Mouse (Mus musculus) MEL (cell line): ENCODE measurements around the gene Lrrc26. TPM values are rescaled to one million over a fixed set of nuclear protein-coding genes. Genes with fewer than 3 reads are reported as not detected.

Experiments
- DNase-seq: peaks from one replicate; pipeline ENCODE4 v3.0.0; 2011; ENCODE audit warnings: low read depth, low spot score
- H3K27ac ChIP-seq: 2 replicates; pipeline ENCODE4 v1.5.1; 2012; ENCODE audit warnings: low read depth, mild to moderate bottlenecking, control low read depth, low read length, moderate library complexity; ENCODE audit not compliant: control insufficient read depth
- H3K27me3 ChIP-seq, 2 experiments: fragments of 150-350 bp in 1 of 2; sonication (generic) in 1 of 2; 2 replicates each; pipeline ENCODE4 v1.6.1; 2012; ENCODE audit warnings: low read length in 2 of 2, mild to moderate bottlenecking in 2 of 2, improper control_type of control experiment in 1 of 2, moderate library complexity in 1 of 2; ENCODE audit not compliant: insufficient read depth in 2 of 2, control insufficient read depth in 1 of 2
- H3K36me3 ChIP-seq, 2 experiments: 2 replicates each; pipeline ENCODE4 v1.6.1; 2012 to 2014; ENCODE audit warnings: low read length in 2 of 2, improper control_type of control experiment in 1 of 2, inconsistent platforms in 1 of 2, mild to moderate bottlenecking in 1 of 2; ENCODE audit not compliant: insufficient read depth in 2 of 2, control insufficient read depth in 1 of 2
- H3K4me1 ChIP-seq, 2 experiments: fragments of 150-350 bp in 1 of 2; sonication (generic) in 1 of 2; 2 replicates each; pipeline ENCODE4 v1.6.1; 2012; ENCODE audit warnings: low read length in 2 of 2, improper control_type of control experiment in 1 of 2, mild to moderate bottlenecking in 1 of 2; ENCODE audit not compliant: insufficient read depth in 2 of 2, control insufficient read depth in 1 of 2
- H3K4me3 ChIP-seq, 2 experiments: fragments of 150-350 bp in 1 of 2; sonication (generic) in 1 of 2; 2 replicates each; pipeline ENCODE4 v1.5.1; 2012; ENCODE audit warnings: low read depth in 2 of 2, low read length in 2 of 2, mild to moderate bottlenecking in 2 of 2, moderate library complexity in 2 of 2, control low read depth in 1 of 2, improper control_type of control experiment in 1 of 2; ENCODE audit not compliant: control insufficient read depth in 1 of 2, insufficient read depth in 1 of 2
- H3K79me2 ChIP-seq: 2 replicates; pipeline ENCODE4 v1.6.1; 2012; ENCODE audit warnings: mild to moderate bottlenecking, low read length, moderate library complexity; ENCODE audit not compliant: control insufficient read depth, poor library complexity, insufficient read depth
- H3K9ac ChIP-seq: 2 replicates; pipeline ENCODE4 v1.6.1; 2012; ENCODE audit warnings: low read depth, mild to moderate bottlenecking, control low read depth, low read length, moderate library complexity; ENCODE audit not compliant: control insufficient read depth, poor library complexity, severe bottlenecking
- H3K9me3 ChIP-seq: fragments of 150-350 bp; sonication (generic); replicated peaks from 2 replicates; pipeline ENCODE4 v1.6.1; 2012; ENCODE audit warnings: mild to moderate bottlenecking, low read length, improper control_type of control experiment, moderate library complexity; ENCODE audit not compliant: insufficient read depth
- CHD2 ChIP-seq: IDR thresholded peaks from 2 replicates; pipeline ENCODE4 v1.6.1; 2011; ENCODE audit warnings: low read length, improper control_type of control experiment
- CTCF ChIP-seq, 3 experiments: IDR thresholded peaks in 2 of 3; conservative IDR thresholded peaks in 1 of 3; 2 replicates each; pipeline ENCODE4 v1.5.1; 2011 to 2012; ENCODE audit warnings: low read length in 3 of 3, low read depth in 2 of 3, mild to moderate bottlenecking in 2 of 3, improper control_type of control experiment in 1 of 3, inconsistent platforms in 1 of 3, mixed read lengths in 1 of 3, moderate library complexity in 1 of 3; ENCODE audit not compliant: control insufficient read depth in 1 of 3, insufficient read depth in 1 of 3, poor library complexity in 1 of 3, severe bottlenecking in 1 of 3
- E2F4 ChIP-seq: IDR thresholded peaks from 2 replicates; pipeline ENCODE4 v1.6.1; 2011; ENCODE audit warnings: low read depth, low read length, improper control_type of control experiment, borderline replicate concordance
- GATA1 ChIP-seq: IDR thresholded peaks from 2 replicates; pipeline ENCODE4 v1.6.1; 2011; ENCODE audit warnings: low read depth, low read length, improper control_type of control experiment
- HCFC1 ChIP-seq: IDR thresholded peaks from 2 replicates; pipeline ENCODE4 v1.6.1; 2012; ENCODE audit warnings: low read depth, mild to moderate bottlenecking, inconsistent platforms, low read length, improper control_type of control experiment, moderate library complexity
- JUND ChIP-seq: IDR thresholded peaks from 2 replicates; pipeline ENCODE4 v1.6.1; 2011; ENCODE audit warnings: low read depth, mild to moderate bottlenecking, improper control_type of control experiment, low read length
- KAT2A ChIP-seq: conservative IDR thresholded peaks from 2 replicates; pipeline ENCODE4 v1.6.1; 2012; ENCODE audit warnings: low read depth, low read length, improper control_type of control experiment, inconsistent platforms
- MAZ ChIP-seq: IDR thresholded peaks from 2 replicates; pipeline ENCODE4 v1.6.1; 2012; ENCODE audit warnings: low read depth, mild to moderate bottlenecking, inconsistent platforms, low read length, improper control_type of control experiment
- MEF2A ChIP-seq: IDR thresholded peaks from 2 replicates; pipeline ENCODE4 v1.6.1; 2014; ENCODE audit warnings: low read depth, mild to moderate bottlenecking, inconsistent platforms, low read length, improper control_type of control experiment; ENCODE audit not compliant: poor library complexity, insufficient replicate concordance, severe bottlenecking; ENCODE audit errors: extremely low read depth
- MXI1 ChIP-seq: IDR thresholded peaks from 2 replicates; pipeline ENCODE4 v1.6.1; 2011; ENCODE audit warnings: mild to moderate bottlenecking, low read depth, low read length, improper control_type of control experiment
- MYB ChIP-seq: IDR thresholded peaks from 2 replicates; pipeline ENCODE4 v1.6.1; 2011; ENCODE audit warnings: mild to moderate bottlenecking, low read depth, low read length, improper control_type of control experiment
- MYC ChIP-seq: IDR thresholded peaks from 2 replicates; pipeline ENCODE4 v1.6.1; 2011; ENCODE audit warnings: low read depth, mild to moderate bottlenecking, low read length, improper control_type of control experiment, moderate library complexity
- NRF1 ChIP-seq: IDR thresholded peaks from 2 replicates; pipeline ENCODE4 v1.6.1; 2014; ENCODE audit warnings: low read depth, mild to moderate bottlenecking, inconsistent platforms, low read length, improper control_type of control experiment, moderate library complexity; ENCODE audit not compliant: poor library complexity, insufficient read depth, severe bottlenecking
- POLR2A ChIP-seq, 2 experiments: IDR thresholded peaks; 2 replicates each; pipeline ENCODE4 v1.6.1; 2011 to 2012; ENCODE audit warnings: low read length in 2 of 2, mild to moderate bottlenecking in 2 of 2, control low read depth in 1 of 2, improper control_type of control experiment in 1 of 2, low read depth in 1 of 2, moderate library complexity in 1 of 2; ENCODE audit not compliant: control insufficient read depth in 1 of 2, insufficient read depth in 1 of 2, poor library complexity in 1 of 2
- SMC3 ChIP-seq: IDR thresholded peaks from 2 replicates; pipeline ENCODE4 v1.6.1; 2011; ENCODE audit warnings: low read depth, low read length, improper control_type of control experiment
- UBTF ChIP-seq: IDR thresholded peaks from 2 replicates; pipeline ENCODE4 v1.6.1; 2012; ENCODE audit warnings: low read depth, mild to moderate bottlenecking, inconsistent platforms, low read length, improper control_type of control experiment, moderate library complexity, borderline replicate concordance; ENCODE audit not compliant: insufficient read depth
- USF1 ChIP-seq: IDR thresholded peaks from 2 replicates; pipeline ENCODE4 v1.6.1; 2014; ENCODE audit warnings: low read depth, mild to moderate bottlenecking, inconsistent platforms, low read length, improper control_type of control experiment, moderate library complexity
- USF2 ChIP-seq, 2 experiments: IDR thresholded peaks; 2 replicates each; pipeline ENCODE4 v1.6.1; 2011 to 2012; ENCODE audit warnings: improper control_type of control experiment in 2 of 2, low read length in 2 of 2, borderline replicate concordance in 1 of 2, inconsistent platforms in 1 of 2, low read depth in 1 of 2, mild to moderate bottlenecking in 1 of 2; ENCODE audit not compliant: insufficient read depth in 1 of 2
- polyA plus RNA-seq, 2 experiments: library from polyadenylated mRNA; stranded (reverse) in 1 of 2; unstranded in 1 of 2; fragments of >175 nt in 1 of 2; fragments of >200 nt in 1 of 2; gene quantifications; 2 replicates each; pipeline versions ENCODE4 v1.2.1 to v1.2.4; 2012; ENCODE audit warnings: low replicate concordance in 2 of 2, low read depth in 1 of 2; ENCODE audit not compliant: insufficient read length in 2 of 2, insufficient read depth in 1 of 2, missing spikeins in 1 of 2
- total RNA-seq: library from RNA; depleted of rRNA; stranded (reverse); fragments of 300-350 nt; gene quantifications from 2 replicates; pipeline ENCODE4 v1.2.3, GENCODE M21; 2012

Lrrc26 gene
- total and polyA plus RNA-seq, 3 experiments: not detected

GRCm38 (mm10) chr2:25297093-25297492 lies 7.4 kb downstream of the Lrrc26 start (continued):
- no peak for TF ChIP-seq NRF1

- Histone ChIP-seq H3K4me1 (no peaks in the 10 kb centered on the region), H3K27ac (no peak overlapping the region), H3K36me3 (no peaks in the 10 kb centered on the region), H3K4me3 (no peak overlapping the region), H3K27me3 (peaks cover 0 to 4% of the 10 kb centered on the region in 2 experiments; a peak in 2 of 4 replicates), H3K9ac (no peak overlapping the region), H3K9me3 (no peaks in the 10 kb centered on the region), H3K79me2 (no peaks in the 10 kb centered on the region)
- DNase-seq: no peak
- TF ChIP-seq USF1 (no peak), MAZ (no peak), E2F4 (no peak), MXI1 (no peak), MYC (no peak), JUND (no peak), UBTF (no peak), USF2 (IDR thresholded peaks at IDR 0.05; ENCODE audit: borderline replicate concordance in 1 of 2, insufficient read depth in 1 of 2, low read depth in 1 of 2, low read length in 2 of 2) (no peak), MYB (no peak), HCFC1 (no peak)
Observed at GRCm38 (mm10) chr2:25298046-25298445, 8.3 kb downstream of the Lrrc26 start.

DNA sequence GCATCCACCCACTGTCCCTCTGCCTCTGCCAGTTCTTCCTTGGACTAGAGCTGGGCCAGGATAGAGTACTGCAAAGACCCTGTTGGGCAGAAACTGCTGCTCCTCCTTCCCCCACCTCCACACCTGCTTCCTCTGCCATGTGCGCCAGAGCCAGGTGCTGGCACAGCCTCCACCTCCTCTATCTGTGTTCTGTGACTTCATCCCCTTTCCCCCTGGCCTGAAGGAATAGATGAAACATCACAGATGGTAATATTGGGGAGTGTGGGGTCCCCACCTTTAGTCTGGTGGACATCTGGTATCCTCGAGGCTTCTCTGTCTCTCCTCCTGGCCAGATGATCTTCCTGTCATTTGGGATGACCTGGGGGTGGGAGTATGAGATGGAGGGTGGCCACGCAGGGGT lies 13.7 kb downstream of the Lrrc26 start:
- Histone ChIP-seq H3K4me1 (peaks cover 0 to 8% of the 10 kb centered on the region in 2 experiments; a peak in 2 of 4 replicates), H3K9me3 (no peaks in the 10 kb centered on the region), H3K36me3 (peaks cover 0 to 3% of the 10 kb centered on the region in 2 experiments; a peak in 1 of 4 replicates), H3K79me2 (no peaks in the 10 kb centered on the region), H3K4me3 (no peak overlapping the region), H3K27me3 (peaks cover 0 to 2% of the 10 kb centered on the region in 2 experiments; a peak in 2 of 4 replicates), H3K9ac (no peak overlapping the region), H3K27ac (no peak overlapping the region)
- no peak for DNase-seq
- TF ChIP-seq MEF2A (no peak), GATA1 (no peak), CTCF (IDR thresholded peaks at IDR 0.05 in 2 of 3, conservative IDR thresholded peaks at IDR 0.05 in 1 of 3; ENCODE audit: control insufficient read depth in 1 of 3, insufficient read depth in 1 of 3, low read depth in 2 of 3, low read length in 3 of 3, poor library complexity in 1 of 3, severe bottlenecking in 1 of 3) (no peak), MYB (no peak), CHD2 (no peak), JUND (no peak), KAT2A (no peak), SMC3 (no peak), E2F4 (no peak), MYC (no peak), POLR2A (IDR thresholded peaks at IDR 0.05; ENCODE audit: control insufficient read depth in 1 of 2, insufficient read depth in 1 of 2, low read depth in 1 of 2, low read length in 2 of 2, poor library complexity in 1 of 2) (no peak)
